Mouse (Mus musculus) CD4-positive, CD25-positive, alpha-beta regulatory T cell, adult 2 months (primary cell): Measurements from ENCODE around the gene Olfr556.
A peak's percentile ranks its signal among the peaks of the same experiment; 100 is the strongest.
"Not testable (repeated sequence)": the region's sequence is repeated elsewhere in the genome, so short reads cannot be mapped to it uniquely, and the experiment has no call there.

ENCODE experiments used
- DNase-seq: peaks from one replicate; pipeline ENCODE4 v3.0.0-alpha.2; 2012; ENCODE audit warnings: low read depth, low spot score

Gene Olfr556

DNA sequence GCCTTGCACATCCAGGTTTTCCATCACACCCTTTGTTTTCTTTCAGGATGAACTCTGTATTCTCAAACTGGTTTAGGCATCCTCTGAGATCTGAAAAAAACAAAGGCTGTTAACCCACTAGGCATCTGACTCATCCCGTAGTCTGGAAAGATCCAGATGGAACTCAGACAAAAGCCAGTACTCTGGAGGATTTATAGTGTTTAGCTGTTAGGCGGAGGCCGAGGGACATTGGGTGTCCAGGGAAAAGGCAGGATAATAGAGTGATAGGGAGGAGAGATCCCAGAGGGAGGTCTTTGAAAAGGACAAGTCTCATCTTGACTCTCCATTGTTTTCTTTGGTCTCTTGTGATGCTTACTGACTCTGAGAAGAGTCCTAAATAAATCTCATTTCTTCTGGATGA, at the start of gene Olfr556:
TSS of gene Olfr556 (plus strand) at position 301 of the 400 bp plus-strand sequence.
- DNase-seq, result no peak

DNA sequence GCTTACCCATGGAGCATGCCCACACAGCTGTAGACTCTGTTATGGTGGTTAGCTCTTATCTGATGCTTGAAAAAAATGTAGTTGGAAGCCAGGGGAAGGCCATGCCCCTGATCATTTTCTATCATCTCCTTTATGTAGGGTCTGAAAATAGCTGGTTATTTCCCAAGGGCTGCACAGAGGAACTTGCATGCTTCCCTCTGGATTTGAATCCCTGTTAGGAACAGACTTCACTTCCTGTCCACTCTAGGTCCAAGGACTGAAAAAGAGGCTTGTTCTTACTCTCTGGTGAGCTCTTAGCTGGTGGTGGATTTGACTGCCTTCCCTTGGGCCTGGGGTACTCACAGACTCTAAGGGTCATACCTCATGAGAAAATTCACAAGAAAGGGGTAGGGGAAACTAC, 46.6 kb upstream of the Olfr556 start, which contains the start of gene Olfr553:
TSS of gene Olfr553 (minus strand) at position 101 of the 400 bp plus-strand sequence.
- DNase-seq, result no peak

DNA sequence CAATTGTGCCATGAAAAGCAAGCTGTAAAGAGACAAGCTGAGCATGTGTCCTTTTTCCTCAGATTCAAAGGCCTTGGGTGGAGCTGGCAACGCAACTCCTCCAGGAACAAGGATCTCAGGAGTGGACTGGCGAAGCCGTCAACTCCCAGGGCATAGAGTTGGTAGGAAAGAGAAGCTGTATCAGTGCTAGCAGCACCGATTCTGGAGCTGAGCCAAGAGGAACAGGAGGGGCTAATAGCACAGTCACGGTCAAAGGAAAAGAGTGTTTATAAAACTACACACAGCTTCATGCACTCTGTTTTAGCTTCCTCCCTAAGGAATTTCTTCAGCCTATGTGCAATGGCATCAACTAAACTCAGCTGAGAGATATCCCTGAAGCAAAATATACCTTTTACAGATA, 45.1 kb upstream of the Olfr556 start:
- no peak for DNase-seq

DNA sequence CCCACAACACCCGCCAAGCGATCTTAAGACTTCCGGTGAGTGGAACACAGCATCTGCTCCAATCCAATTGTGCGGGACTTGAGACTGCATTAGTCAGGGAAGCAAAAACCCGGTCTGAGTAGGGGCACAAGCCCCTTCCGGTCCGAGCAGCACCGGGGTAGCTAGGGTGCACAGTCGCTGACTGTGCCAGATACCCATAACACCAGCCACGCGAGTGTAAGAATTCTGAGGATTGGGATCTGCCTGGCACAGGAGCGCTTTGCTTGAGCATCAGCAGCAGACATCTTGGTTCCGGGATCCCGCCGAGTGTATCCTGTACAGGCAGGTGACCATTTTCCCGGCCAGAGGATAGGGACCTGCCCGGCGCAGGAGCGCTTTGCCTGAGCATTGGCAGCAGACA, 44.3 kb upstream of the Olfr556 start:
- not testable (repeated sequence) for DNase-seq

DNA sequence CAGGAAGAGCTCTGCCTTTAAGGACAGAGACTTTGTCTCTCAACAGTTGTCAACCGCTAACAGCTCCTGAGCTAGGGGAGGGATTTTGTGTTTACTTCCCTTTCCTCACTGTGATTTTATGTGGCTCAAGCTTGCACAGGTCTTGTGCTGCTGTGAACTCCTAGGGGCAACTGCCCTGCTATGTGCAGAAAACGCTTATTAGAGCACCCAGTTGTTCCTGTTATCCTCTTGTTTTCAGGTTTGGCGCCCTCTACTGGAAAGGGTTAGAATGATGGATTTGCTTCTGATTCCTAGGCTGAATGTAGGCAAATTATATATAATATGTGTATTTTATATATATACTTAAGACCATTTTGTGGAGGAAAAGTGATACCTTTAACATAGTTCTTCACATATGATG, 28.0 kb upstream of the Olfr556 start:
- DNase-seq, result peak; percentile 82

DNA sequence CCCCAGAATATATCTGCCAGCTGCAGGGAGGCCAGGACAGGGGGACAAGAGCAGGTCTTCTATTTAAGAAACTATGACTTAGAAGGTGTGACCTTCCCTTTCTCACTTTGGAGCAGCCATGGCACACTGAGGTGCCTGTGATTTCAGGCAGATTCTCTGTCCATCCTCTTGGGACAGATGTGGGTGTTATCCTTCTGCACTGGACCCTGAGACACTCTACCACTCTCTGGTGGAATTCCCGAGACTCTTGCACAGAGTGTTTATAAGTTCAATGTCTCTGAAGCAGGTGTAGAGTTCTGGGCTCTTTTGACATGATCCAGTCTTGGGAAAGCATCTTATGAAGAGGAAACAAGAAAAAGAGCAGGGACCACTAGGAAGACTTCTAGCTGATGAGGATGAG, 26.6 kb upstream of the Olfr556 start, which contains the start of gene Olfr554:
TSS of gene Olfr554 (plus strand) at position 301 of the 400 bp plus-strand sequence.
- no peak for DNase-seq

DNA sequence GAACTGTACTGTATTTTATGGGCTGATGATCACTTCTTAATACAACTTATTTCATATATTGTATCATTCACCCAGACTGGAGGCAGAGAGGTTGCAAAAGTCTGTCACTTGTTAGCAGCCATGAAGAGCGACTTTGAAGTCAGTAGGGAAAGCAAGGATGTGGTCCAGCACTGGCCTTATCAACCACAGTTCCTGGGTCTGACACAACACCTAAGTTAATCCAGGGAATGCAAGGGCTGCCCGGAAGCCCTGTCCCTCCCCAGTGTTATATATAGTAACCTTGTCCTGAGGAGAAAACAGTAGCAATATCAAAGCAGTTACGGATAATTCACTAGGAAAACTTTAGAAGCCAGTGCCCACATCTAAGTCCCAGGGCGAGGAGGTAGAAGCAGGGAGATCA, 19.8 kb upstream of the Olfr556 start:
- DNase-seq, result not testable (repeated sequence)

DNA sequence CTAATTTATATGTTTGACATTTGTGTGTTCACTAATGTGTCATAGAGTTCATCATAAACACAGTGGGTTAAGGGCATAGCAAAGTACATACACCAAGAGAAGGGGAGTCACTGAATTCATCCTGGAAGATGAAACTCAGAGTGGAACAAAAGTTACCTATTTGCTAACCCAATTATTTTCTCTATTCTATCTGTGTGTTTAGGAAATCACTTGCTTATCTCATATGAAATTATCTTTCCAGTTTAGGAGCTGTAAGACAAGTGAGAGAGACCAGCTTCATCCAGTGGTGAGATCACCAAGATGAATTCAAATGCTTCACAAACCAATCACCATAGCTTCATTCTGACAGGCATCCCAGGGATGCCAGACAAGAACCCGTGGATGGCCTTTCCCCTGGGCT, 6.2 kb upstream of the Olfr556 start, which contains the start of gene Olfr555:
TSS of gene Olfr555 (plus strand) at position 301 of the 400 bp plus-strand sequence.
- no peak for DNase-seq

DNA sequence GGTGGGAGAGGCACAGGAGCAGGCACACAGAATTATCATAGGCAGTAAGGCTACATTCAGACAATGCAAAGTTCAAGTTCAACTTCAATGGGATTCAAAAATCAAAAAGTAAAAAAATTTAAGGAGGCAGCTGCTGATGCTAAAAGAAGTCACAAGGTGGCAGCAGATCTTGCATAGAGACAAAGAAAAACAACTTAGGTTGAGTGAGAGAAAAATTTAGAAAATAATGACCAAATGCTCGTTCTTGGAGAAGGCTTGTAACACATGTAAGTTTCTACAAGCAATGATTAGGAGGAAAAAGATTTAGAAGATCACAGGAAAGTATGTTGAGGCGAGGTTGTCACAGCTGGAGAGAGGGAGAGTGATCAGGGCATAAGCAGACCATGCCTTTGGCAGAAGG, 679 bp downstream of the Olfr556 start:
- DNase-seq, result peak; percentile 22

DNA sequence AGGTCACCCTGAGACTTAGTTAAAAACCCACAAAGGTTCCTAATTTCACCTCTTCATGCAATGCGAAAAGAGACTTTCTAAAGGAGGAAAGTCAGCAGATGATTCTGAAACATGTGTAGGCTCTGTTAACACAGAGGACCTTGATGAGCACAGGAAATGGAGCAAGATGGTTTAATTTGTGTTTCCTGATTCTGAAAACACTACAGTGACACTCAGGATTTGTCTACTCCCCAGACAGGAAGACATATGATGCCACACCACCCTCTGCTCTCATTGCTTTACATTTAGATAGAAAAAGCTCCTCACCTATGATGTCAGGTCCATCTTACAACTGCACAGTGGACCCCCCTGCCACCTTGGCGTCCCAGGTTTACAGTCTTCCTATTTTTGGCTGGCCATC, 11.5 kb downstream of the Olfr556 start:
- DNase-seq, result no peak

DNA sequence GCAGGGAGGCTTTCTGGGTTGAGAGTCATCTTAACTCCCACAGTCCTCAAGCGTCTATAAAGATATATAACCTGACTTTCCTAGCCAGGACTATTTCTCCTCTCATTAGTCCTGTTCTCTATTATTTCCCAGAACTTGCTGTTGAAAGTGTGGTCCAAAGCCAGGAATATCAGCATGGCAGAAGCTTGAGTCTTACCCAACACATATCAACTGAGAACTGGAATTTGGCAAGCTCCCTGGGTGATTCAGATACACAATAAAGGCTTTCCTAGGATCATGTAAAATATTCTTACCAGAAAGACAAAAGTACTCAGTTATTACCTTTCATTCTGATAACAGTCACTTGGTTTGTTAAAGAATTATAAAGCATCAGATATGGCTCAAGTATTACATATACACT, 17.2 kb downstream of the Olfr556 start:
- DNase-seq, result no peak

DNA sequence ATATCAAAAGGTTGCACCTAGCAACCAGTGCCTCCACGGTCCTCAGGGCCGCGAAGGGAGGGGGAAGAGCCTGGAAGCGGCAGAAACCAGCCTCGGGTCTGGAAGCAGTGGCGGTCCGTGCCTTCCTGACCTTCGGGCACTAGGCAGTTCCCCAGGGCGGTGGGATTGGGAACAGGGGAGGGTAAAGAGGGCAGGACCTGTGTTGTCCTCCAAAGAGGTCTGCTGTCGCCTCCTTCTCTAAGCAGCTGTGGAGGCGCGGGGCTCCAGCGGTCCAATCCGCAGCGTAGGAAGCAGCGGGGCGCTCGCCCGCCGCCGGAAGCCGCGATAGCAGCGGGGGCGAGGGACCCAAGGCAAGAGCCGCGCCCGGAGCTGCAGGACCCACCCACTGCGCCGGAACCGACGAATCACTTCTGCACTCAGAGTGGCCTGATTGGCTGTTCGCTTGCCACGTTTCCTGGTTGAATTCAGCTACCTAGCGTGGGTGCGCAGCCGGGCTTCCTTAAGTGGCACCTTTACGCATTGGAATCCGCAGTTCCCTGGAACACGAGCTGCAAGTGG, 22.3 kb downstream of the Olfr556 start, which contains the start of gene Trim68:
TSS of gene Trim68 (minus strand) at position 384 of the 558 bp plus-strand sequence.
- DNase-seq, result peak; percentile 95

DNA sequence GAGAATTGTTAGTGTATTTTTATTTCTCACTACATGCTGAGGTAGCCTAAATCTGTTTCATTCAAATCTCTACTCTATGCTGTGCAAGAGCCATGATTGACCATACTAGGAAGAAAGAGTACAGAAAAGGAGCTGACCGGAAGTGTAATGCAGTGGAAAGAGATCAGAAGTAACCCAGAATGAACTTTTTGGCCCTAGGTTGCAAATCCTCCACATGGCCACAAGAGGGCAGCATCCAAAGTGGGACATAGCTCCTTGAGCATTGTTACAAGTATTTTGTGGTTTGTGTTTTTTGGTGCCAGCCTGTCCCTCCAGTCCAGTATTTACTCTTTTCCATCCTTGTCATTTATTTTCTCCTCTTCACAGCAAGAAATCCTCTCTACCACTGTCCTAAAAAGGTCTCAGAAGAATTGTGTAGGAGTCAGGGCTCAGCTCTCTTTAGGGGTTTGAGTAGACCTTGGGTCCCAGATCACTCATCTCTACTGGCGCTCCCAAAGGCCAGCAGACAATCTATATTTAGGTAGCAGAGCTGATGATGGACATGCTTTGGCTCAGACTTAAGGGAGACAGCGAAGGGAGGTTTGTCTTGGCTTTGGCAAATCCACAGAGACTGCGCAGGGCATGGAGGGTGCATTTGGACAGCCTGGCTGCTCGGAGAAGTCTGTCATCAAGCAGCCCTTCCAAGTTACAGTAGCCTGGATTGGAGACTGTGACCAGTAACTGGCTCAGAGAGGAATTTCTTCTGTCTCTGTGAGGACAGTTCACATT, 30.8 kb downstream of the Olfr556 start, which contains the start of gene Olfr557:
TSS of gene Olfr557 (plus strand) at position 553 of the 768 bp plus-strand sequence.
- peak; percentile 74 for DNase-seq

DNA sequence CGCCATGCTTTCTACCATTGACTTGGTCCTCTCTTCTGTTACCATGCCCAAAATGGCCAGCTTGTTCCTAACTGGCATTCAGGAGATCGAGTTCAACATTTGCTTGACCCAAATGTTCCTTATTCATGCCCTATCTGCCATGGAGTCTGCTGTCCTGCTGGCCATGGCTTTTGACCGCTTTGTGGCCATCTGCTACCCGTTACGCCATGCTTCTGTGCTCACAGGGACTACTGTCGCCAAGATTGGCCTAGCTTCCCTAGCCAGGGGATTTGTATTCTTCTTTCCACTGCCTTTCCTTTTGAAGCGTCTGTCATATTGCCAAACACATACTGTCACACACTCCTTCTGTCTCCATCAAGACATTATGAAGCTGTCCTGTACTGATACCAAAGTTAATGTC, 33.8 kb downstream of the Olfr556 start:
- no peak for DNase-seq

DNA sequence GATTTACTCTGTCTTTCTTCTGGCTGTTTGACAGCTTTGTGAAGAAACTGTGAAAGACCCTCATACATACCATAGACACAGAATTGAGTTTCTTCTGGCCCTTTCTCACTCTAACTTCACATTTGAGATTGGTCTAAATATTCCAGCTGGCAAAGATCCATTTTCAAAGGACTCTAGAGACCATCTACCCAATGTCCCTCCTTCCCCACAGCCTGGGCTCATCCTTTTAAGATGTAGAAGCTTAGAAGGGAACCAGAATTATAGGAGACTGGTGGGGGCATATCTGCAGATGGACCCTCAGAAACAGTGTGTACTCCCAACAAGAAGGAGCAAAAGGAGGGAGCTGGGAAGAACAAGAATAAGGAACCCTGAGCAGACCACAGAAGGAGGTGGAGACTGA, 37.2 kb downstream of the Olfr556 start, which contains the start of gene Olfr558:
TSS of gene Olfr558 (plus strand) at position 301 of the 400 bp plus-strand sequence.
- DNase-seq, result no peak

DNA sequence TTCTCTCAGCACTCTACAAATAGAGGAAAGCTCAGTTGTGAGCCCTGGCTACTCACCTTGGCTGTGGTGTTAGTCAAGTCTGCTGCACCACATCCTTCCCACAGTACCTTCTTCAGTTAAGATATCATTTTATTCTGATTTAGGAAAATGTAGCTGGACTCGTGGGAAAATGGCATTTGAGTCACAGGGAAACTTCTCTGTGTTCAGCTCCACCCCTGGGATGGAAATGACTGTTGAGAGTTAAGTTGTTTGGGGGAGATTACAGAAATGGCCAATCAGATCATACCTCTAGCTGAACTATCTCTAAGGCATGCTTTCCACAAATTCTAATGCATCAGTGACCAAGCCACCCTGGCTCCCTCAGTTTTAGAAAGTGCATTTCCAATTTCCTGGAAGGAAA, 54.3 kb downstream of the Olfr556 start, which contains the start of gene Olfr33:
TSS of gene Olfr33 (minus strand) at position 101 of the 400 bp plus-strand sequence.
- no peak for DNase-seq
